Mouse (Mus musculus) layer of hippocampus, adult 2 months (tissue): ENCODE measurements at regions not wholly inside any gene's neighbourhood (a gene's known extent, or its start where the extent isn't known, plus 50 kb on each side); places are given as distances from the start of the nearest gene placed in this dataset.

Experiments used
- DNase-seq, 2 experiments: peaks; one replicate each; pipeline ENCODE4 v3.0.0; 2022; ENCODE audit warnings: low spot score in 2 of 2
- H3K27ac ChIP-seq: fragments of 200-600 bp; 2 replicates; pipeline ENCODE4 v1.8.1; 2022
- H3K4me3 ChIP-seq: fragments of 200-600 bp; 2 replicates; pipeline ENCODE4 v1.8.1; 2022; ENCODE audit warnings: mild to moderate bottlenecking
- CTCF ChIP-seq: fragments of 200-600 bp; conservative IDR thresholded peaks from 2 replicates; pipeline ENCODE4 v1.8.1; 2022; ENCODE audit warnings: antibody characterized with exemption, mild to moderate bottlenecking, moderate library complexity

DNA sequence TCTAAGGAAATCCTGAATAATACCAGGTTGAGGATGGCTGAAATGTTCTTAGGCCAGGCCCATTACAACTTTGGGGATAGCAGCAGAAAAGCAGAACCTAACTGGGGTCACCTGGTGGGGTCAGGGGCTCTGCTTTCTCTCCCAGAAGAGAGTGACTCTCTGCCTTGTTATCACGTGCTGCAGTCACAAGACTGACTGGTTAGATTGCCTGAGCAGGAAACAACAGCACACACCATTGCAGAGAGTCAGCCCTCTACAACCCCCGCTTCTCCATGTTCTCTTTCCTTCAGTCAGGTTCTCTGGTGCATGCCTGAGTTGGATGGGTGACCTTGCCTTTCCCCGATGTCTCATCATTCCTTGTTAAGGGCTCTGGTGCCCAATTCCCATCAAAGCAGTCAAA lies 91.2 kb upstream of the Hsd17b12 start:
- Histone ChIP-seq H3K27ac (no peak overlapping the region), H3K4me3 (no peak overlapping the region)
- no peak for DNase-seq
- no peak for TF ChIP-seq CTCF

DNA sequence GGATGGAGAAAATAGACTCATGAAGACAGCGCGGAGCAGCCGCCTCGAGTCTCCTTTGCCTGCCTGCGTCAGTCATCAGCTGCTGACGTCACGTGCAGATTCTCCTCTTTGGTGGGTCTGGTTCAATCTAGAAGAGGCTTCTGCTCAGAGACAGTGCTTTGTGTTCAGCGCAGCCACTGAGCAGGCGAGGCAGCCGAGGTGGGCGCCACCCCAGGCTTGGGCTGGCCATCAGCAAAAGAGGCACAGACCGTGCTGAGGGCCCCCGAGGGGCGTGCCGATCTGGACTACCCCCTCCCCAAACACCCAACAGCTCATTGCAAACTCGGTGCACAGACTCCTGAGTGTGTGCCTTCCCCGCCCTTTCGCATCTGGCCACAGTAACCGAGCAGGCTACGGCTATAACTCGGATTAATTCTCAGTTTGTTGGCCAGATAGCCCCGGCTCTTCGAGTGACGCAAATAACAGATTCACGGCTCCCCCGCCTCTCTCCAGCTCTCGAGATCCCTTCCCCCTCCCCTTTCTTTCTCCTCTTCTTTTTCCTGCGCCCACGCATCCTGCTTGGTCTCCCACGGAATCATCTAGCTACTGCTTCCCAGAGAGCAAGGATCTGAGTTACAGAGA lies 89.2 kb upstream of the Hsd17b12 start:
- no peak for TF ChIP-seq CTCF
- peak overlapping the region; percentile 56 for H3K4me3 ChIP-seq
- peak; percentile 69 to 86 for DNase-seq
- H3K27ac ChIP-seq = peak overlapping the region; percentile 74

DNA sequence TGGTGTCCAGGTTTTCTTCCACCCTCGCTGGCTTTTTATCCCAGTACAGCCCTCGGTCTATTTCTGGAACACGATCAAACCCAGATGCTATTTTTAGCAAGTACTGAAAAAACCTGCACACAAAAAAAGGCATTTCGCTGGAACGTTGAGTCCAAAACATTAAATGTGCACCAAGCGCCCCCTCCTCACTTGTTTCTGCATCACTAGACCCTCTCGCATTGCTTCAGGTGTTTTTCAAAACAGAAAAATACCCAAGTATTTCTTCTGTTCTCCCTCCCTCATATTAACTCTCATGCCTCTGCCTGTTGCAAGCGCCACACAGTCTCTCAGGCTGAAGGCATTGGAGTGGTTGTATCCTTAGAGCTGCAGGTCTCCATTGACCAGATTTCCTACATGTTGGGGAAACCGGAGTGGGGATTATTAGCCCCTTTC lies 88.4 kb upstream of the Hsd17b12 start:
- Histone ChIP-seq H3K27ac (peak overlapping the region; percentile 12; the same call in 1 of the 2 replicates), H3K4me3 (peak overlapping the region; percentile 38)
- DNase-seq = no peak
- TF ChIP-seq CTCF = no peak

DNA sequence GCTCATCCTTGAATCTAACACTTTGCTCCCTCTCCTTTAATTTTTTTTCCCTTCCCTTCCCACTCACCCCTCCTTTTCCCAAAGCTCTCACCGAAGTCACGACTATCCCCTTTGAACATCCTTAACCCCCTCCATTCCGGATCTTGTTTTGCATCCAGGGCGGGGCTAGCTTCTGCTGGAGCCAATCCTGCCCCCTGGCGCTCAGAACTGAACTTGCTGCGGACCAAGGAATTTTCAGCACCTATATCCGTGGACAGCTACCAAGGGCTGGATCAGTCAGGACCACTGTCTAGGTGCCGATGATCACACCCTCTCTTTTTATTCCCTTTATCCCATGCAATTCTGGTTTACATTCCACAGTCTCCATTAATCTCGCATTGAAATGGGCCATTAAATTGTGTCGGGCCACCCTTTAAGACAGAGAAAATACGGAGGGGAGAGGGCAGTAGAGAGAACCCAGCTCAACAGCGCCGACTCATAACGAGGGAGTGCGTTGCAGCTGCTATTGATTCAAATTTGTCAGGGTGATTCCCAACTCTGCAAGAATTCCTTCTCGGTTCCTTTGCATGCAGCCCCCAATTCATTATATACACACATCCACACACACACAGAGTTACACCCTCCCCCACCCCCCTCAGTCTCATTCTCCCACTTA lies 87.7 kb upstream of the Hsd17b12 start:
- H3K4me3 ChIP-seq = peak overlapping the region; percentile 38
- DNase-seq = peak; percentile 74 to 81
- TF ChIP-seq CTCF = peak; percentile 82
- peak overlapping the region; percentile 12; the same call in 1 of the 2 replicates for H3K27ac ChIP-seq

DNA sequence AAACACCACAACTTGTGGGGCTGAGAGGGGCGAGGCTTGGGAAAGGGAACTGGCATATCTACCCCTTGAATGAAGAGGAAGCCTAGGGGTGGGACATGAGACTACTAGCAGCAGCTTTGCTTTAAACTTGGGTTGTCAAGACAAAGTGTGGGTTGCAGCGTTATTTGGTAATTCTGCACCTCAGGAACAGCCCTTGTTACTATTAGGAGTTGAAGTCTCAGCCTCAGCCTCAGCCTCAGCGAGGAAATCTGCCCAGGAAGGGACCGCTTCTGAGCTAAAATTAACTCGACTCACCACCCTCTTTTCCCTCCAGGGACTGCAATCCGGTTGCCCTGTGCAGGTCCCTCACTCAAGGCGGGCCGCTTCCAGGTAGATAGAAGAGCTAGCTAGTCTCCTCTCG lies 86.4 kb upstream of the Hsd17b12 start:
- Histone ChIP-seq H3K4me3 (peak overlapping the region; percentile 17; the same call in 1 of the 2 replicates), H3K27ac (peak overlapping the region; percentile 18; the same call in 1 of the 2 replicates)
- no peak; the same call in 1 of the 2 replicates for TF ChIP-seq CTCF
- no peak for DNase-seq

DNA sequence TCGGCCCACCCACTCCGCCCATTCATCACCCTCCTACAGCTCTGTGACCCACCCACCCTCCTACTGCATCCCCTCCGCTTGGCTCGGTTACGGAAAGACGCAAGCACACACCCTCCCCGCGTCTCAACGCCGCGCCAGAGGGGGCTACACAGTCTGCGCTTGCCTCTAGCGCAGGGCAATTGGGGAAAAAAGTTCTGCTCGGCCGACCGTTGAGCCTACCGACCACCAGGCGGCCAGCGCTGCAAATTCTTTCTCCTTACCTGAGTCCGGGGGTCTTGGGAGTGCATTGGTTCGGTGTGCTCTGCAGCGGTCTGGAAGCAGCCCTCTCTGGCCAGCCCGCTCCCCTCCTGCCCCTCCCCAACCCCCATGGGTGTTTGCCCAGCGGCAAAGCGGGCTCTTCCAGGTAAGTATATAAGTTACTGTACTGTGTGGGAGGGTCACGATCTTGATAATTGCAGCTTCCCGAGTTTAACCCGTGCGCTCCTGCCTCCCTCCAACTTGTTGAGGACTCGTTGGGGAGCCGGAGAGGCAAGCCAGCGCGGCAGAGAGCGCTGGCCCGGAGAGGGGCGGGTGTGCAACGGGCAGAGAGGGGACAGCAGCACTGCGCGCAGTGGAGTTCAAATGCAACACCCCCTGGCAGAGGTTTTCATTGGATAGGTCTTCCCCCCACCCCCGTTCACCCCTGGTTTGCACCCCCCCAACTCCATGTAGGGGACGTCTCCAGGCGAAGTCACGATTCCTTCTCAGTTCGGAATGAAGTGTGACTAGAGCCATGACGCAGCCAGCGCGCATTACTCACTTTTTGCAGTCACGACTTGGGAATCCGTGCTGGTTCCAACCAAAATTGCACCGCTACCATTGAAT lies 85.5 kb upstream of the Hsd17b12 start:
- peak; percentile 52 for TF ChIP-seq CTCF
- Histone ChIP-seq H3K27ac (0 out of 2 replicates have a peak overlapping the region, but pooled peaks have one; percentile 3), H3K4me3 (peak overlapping the region; percentile 50)
- peak in 1 of 2 experiments; percentile 38 for DNase-seq

DNA sequence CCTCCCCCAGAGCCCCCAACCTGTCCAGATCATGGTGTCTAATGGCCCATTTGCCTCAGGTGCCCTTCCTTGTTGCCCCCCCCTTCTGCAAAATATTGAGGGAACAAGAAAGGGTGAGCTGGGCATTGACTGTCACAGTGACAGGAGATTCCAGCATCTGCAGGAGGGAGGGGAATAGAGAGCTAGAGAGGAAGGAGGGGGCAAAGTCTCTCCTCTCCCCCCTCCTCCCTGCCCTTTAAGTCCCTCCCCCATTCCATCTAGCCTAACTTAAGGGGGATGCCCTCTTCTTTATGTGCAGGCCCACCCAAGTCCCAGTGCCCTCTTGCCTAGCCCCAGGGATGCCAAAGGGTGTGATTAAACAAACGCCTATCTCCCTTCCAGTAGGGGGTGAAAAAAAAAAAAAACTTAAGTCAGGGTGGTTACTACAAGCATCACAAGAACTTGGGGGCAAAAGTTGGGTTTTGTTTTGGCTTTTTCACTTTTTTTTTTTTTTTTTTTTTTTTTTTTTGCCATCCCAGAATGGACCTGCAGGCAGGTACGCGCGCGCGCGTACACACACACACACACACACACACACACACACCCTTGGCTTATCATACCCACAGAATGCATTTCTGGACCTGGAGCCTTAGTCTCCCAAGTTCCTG lies 84.8 kb upstream of the Hsd17b12 start:
- TF ChIP-seq CTCF = no peak
- no peak for DNase-seq
- Histone ChIP-seq H3K4me3 (peak overlapping the region; percentile 50; the same call in 1 of the 2 replicates), H3K27ac (peak overlapping the region; percentile 95; the same call in 1 of the 2 replicates)

DNA sequence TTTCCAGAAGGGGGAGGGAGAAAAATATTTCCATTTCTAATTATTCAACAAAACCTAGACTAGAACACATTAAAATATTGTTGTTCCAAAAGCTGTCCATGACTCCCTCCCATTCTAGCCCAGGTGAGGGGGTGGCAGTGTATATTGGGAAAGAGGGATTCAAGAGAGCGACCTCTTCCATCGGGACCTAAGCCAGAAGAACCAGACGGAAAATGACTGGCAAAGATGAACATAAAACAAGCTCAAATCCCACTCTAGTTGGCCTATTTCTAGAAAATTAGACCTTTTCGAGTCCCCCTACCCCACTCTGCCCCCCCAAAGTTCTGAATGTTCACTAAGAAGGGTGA lies 84.3 kb upstream of the Hsd17b12 start:
- H3K27ac ChIP-seq = peak overlapping the region; percentile 95; the same call in 1 of the 2 replicates
- peak overlapping the region; percentile 30; the same call in 1 of the 2 replicates for H3K4me3 ChIP-seq
- TF ChIP-seq CTCF = no peak
- DNase-seq = peak in 1 of 2 experiments; percentile 34

DNA sequence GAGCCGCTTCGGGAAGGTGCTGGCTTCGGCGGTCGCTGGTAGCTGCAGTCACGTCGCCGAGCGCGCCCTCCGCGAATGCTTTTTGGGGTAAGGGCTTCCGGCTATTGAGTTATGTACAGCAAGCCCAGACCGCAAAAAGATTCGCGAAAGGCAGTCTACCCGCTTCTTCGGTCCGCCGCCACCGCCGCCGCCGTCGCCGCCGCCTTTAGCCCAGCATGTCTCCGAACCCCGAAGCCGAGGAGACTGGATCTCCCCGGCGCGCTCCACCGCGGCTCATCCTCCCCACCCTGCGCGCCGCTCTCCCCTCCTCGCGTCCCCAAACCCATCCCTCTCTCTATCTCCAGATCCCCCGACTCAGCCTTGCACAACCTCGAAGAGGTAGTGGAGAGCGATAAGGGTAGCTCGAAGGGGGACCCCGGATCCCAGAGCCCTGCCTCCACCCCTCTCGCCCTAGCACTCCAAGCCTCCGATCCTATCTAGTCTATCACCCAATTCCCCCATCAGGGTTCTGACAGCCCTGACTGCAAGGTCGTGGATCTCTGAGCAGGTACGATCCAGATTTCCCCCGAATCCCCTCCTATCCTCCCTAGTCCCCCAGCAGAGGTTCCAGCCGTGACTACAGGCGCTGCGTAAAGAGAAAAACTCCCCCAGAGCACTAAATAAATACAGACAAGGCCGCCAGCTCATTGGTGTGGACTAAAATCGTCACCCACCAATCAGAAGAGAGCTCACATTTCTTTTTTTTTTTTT lies 83.7 kb upstream of the Hsd17b12 start:
- Histone ChIP-seq H3K4me3 (peak overlapping the region; percentile 72), H3K27ac (peak overlapping the region; percentile 95)
- peak; percentile 78 to 87 for DNase-seq
- TF ChIP-seq CTCF = no peak

DNA sequence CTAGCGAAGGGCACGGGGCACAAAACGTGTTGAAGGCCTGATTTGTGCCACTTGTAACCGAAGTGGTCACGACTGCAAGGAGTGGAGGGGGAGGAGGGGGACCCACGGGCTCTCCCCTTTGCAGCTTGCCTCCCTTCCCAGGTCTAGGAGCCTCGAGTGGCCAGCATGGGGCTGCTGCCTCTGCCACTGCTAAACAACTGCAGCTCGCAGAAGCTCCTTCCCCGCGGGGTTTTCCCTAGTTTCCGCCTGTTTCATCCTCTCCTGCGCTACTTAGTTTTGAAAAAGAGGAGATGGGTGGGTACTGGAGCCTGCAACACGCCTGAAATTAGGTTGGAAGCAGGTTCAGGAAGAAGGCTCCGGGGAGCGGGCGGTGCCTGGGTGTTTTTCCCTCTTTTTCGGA lies 82.6 kb upstream of the Hsd17b12 start:
- TF ChIP-seq CTCF = no peak
- DNase-seq = no peak
- H3K27ac ChIP-seq = no peak overlapping the region
- peak overlapping the region; percentile 72 for H3K4me3 ChIP-seq

DNA sequence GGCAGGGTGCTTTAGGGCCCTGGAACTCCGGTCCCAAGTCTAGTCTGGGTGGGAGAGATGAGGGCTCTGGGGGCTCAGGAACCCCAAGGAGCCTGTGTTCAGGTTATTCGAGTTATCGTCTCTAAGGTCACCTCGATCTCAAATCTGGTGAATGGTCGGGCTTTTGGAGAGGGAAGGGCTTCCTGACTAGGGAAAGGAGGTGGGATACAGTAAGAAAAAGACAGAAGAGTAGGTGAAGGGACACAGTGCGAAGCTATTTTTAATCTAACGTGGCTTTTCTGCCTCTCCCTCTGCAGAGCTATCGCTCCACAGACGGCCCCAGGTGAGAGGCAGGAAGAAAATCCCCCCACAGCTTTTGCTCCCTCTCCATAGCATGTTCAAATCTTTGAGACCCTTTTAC lies 81.8 kb upstream of the Hsd17b12 start:
- TF ChIP-seq CTCF = no peak
- Histone ChIP-seq H3K27ac (no peak overlapping the region), H3K4me3 (no peak overlapping the region)
- DNase-seq = no peak

DNA sequence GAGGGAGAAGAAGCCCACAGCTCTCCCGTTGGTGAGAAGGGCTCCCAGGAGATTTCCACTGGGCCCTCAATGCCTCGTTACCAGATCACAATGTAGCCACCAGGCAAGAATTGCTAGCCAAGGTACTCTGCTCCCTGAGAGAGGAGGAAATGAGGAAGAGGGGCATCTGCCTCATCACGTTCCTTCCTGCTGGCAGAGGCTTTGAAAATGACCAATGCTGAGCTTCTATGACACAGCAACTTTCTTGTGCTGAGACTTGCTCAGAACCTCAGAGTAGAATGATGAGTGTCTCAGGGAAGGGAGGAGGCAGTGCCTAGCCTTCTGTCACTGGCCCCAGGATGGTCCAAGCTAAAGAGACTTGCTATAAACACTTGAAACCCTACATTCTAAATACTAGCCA lies 78.7 kb upstream of the Hsd17b12 start:
- H3K4me3 ChIP-seq = no peak overlapping the region
- TF ChIP-seq CTCF = no peak
- no peak for DNase-seq
- no peak overlapping the region for H3K27ac ChIP-seq
